Mouse (Mus musculus) lung, postnatal 0 days (tissue): ENCODE measurements around the gene Lias. TPM values are rescaled to one million over a fixed set of nuclear protein-coding genes. Genes with fewer than 3 reads are reported as not detected.
A peak's percentile ranks its signal among the peaks of the same experiment; 100 is the strongest.

Experiments
- ATAC-seq: fragments of 200-750 bp; cut with Nextera tagmentation; 2 replicates; pipeline ENCODE4 v1.8.0; 2017; ENCODE audit warnings: moderate library complexity
- DNase-seq: peaks from one replicate; pipeline ENCODE4 v3.0.0-alpha.2; 2016; ENCODE audit warnings: low spot score
- H3K27ac ChIP-seq: fragments of 300-500 bp; sonication (generic); 2 replicates; pipeline ENCODE4 v1.5.1; 2014; ENCODE audit warnings: antibody characterized with exemption, mild to moderate bottlenecking, low read length, mixed read lengths
- H3K27me3 ChIP-seq: fragments of 300-500 bp; sonication (generic); replicated peaks from 2 replicates; pipeline ENCODE4 v1.6.1; 2014; ENCODE audit warnings: low read length, mixed read lengths; ENCODE audit not compliant: insufficient read depth
- H3K36me3 ChIP-seq: fragments of 300-500 bp; sonication (generic); 2 replicates; pipeline ENCODE4 v1.6.1; 2014; ENCODE audit warnings: low read length, mixed read lengths; ENCODE audit not compliant: insufficient read depth
- H3K4me1 ChIP-seq: fragments of 300-500 bp; sonication (generic); 2 replicates; pipeline ENCODE4 v1.6.1; 2014; ENCODE audit warnings: antibody characterized with exemption, low read depth, low read length, mixed read lengths; ENCODE audit not compliant: insufficient read depth
- H3K4me2 ChIP-seq: fragments of 300-500 bp; sonication (generic); replicated peaks from 2 replicates; pipeline ENCODE4 v1.6.1; 2014; ENCODE audit warnings: low read depth, mild to moderate bottlenecking, low read length, moderate library complexity, mixed read lengths
- H3K4me3 ChIP-seq: fragments of 300-500 bp; sonication (generic); 2 replicates; pipeline ENCODE4 v1.5.1; 2014; ENCODE audit warnings: low read depth, low read length
- H3K9ac ChIP-seq: fragments of 300-500 bp; sonication (generic); replicated peaks from 2 replicates; pipeline ENCODE4 v1.6.1; 2014; ENCODE audit warnings: low read depth, mild to moderate bottlenecking
- H3K9me3 ChIP-seq: fragments of 300-500 bp; sonication (generic); 2 replicates; pipeline ENCODE4 v1.6.1; 2016; ENCODE audit warnings: low read length, mixed read lengths
- CTCF ChIP-seq: IDR thresholded peaks from 2 replicates; pipeline ENCODE4 v1.5.1; 2016; ENCODE audit warnings: antibody characterized with exemption, mild to moderate bottlenecking
- EP300 ChIP-seq: IDR thresholded peaks from 2 replicates; pipeline ENCODE4 v1.6.1; 2016; ENCODE audit warnings: antibody characterized with exemption, mild to moderate bottlenecking, control low read depth
- WGBS: fragments of 180-500 bp; shearing (Covaris S2); extraction: QIAGEN DNeasy Blood & Tissue Kit; methylation state at CpG from one replicate; pipeline ENCODE4 v1.1.7; 2014; 5-methylcytosine and 5-hydroxymethylcytosine counted together
- polyA plus RNA-seq: library from polyadenylated mRNA; unstranded; fragments of >200 nt; fragmentation: Nextera tagmentation; extraction: Ambion mirVana; gene quantifications from 2 replicates; pipeline ENCODE4 v1.2.1, GENCODE M21; 2015

The Lias gene
- polyA plus RNA-seq, 1 experiment from 2014 or later: 42.8 TPM

DNA sequence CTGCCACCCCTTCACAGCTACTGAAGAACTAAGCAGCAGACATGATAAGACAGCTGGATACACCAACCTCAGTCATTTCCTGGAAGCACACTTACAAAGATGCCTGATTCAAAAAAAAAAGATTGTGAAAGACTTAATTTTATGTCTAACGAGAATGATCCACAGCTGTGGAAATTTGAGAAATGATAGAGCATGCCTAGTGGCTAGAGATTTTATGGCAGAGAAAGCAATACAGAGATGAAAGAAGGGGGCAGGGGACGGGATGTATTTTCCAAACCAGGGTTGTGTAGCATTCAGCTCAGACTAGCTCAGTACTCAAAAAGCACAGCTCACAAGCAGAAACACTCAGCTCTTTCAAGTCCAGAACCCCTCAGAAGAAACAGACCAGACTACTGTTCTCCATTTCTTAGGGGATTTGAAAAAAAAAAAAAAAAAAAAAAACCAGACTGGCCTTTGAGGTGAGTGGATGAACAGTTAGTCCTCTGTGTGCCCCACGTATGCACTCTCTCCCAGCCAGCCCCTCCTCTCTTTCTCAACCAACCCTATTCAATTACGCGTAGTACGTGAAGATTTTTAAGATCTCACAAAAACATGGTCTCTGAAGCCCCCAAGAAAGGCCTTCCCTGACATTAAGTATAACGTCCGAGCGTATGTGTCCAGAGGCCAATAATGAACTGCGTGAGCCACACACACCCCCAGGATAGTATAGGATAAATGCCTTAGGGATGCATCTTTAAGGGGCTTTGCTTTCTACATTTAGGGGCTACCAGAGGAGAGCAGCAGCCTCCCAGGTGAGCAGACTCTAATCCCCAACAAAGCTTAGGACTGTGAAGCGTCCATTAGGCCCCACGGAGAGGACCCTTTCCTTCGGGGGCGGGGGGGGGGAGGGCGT, 43.4 kb downstream of the Lias start:
- Histone ChIP-seq H3K9ac (peak overlapping the region; percentile 65), H3K27me3 (no peaks in the 10 kb centered on the region), H3K4me3 (peak overlapping the region; percentile 77), H3K36me3 (no peaks in the 10 kb centered on the region), H3K9me3 (no peaks in the 10 kb centered on the region), H3K4me2 (peak overlapping the region; percentile 55), H3K4me1 (no peaks in the 10 kb centered on the region), H3K27ac (peak overlapping the region; percentile 76)
- peak; percentile 82 for DNase-seq
- no peak for ATAC-seq
- WGBS: 3% methylated on average over 15 of the region's 15 CpGs
- peak; percentile 38 for TF ChIP-seq CTCF
- TF ChIP-seq EP300: peak; percentile 17; the same call in 1 of the 2 replicates

DNA sequence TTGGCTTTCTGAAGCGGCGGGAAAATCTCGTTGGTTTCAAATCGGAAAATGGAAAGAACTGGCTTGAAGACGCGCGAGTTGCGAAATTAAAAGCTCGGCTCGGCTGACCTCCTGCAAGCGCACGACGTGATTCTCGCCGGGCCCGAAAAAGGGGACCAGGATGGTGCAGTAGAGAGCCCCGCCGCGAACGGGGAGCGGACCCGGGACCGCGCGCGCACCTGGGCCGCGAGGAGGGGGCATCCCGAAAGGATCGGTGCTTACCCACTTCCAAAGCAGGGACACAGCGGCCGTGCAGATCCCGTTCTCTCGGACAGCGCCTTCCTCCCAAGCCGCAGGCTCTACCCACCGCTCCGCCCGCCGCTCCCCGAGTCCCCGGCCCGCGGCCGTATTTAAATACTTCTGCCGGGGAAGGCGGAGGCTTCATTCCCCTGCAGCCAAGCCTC, 44.1 kb downstream of the Lias start:
- H3K9me3 ChIP-seq: no peaks in the 10 kb centered on the region
- H3K27ac ChIP-seq: peak overlapping the region; percentile 76
- H3K36me3 ChIP-seq: no peaks in the 10 kb centered on the region
- H3K4me3 ChIP-seq: peak overlapping the region; percentile 77
- no peaks in the 10 kb centered on the region for H3K4me1 ChIP-seq
- peak overlapping the region; percentile 65 for H3K9ac ChIP-seq
- no peak for ATAC-seq
- H3K4me2 ChIP-seq: peak overlapping the region; percentile 55
- TF ChIP-seq EP300 (no peak), CTCF (no peak)
- under 1% methylated on average over 36 of the region's 47 CpGs for WGBS
- no peaks in the 10 kb centered on the region for H3K27me3 ChIP-seq
- peak; percentile 69 for DNase-seq

DNA sequence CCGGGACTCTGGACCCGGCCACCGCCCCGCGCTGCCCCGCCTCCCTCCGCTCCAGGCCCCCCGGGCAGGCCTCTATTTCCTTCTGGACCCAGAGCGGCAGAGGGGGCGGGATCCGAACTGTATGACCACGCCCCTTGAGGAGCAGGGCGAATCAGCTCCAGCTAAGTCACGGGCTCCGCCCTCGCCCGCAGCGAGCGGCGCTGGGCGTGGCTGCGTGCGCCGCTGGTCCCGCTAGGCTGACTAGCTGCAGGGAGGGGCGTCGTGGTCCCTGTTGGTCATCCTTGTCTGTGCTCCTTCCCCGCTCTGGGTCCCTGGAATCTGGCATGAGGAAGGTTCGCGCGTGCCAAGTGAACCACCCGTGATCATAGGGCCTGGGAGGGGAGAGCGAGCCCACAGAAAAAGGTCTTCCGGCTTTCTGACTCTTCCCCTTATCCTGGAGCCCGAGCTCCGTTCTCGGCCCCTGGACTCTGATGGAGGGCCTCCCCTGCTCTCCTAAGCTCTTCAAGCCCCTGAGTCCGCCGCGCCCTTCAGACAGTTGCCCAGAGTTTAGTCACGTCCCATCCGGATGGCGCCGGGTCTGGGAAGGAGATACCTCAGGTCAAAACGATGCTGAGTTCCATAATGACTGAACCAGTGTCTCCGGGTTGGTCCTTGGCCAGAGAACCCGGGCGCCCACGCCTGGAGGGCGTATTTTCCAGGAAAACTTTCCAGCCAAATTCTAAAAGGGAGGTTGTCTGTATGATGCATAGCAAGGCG, 44.7 kb downstream of the Lias start, which contains the start of gene Ugdh:
Gene Ugdh (minus strand): TSS at position 144 of the 756 bp plus-strand sequence.
- H3K36me3 ChIP-seq: no peaks in the 10 kb centered on the region
- H3K4me3 ChIP-seq: peak within 1 kb of the TSS; percentile 77
- no peaks in the 10 kb centered on the region for H3K27me3 ChIP-seq
- WGBS: under 1% methylated on average over 48 of the region's 51 CpGs
- peak within 1 kb of the TSS; percentile 55 for H3K4me2 ChIP-seq
- no peaks in the 10 kb centered on the region for H3K4me1 ChIP-seq
- peak within 1 kb of the TSS; percentile 65 for H3K9ac ChIP-seq
- TF ChIP-seq CTCF: peak; percentile 7; the same call in 1 of the 2 replicates
- peak; percentile 24; the same call in 1 of the 2 replicates for TF ChIP-seq EP300
- DNase-seq: peak; percentile 99
- H3K27ac ChIP-seq: peak within 1 kb of the TSS; percentile 76
- peak; percentile 98 for ATAC-seq
- H3K9me3 ChIP-seq: no peaks in the 10 kb centered on the region

DNA sequence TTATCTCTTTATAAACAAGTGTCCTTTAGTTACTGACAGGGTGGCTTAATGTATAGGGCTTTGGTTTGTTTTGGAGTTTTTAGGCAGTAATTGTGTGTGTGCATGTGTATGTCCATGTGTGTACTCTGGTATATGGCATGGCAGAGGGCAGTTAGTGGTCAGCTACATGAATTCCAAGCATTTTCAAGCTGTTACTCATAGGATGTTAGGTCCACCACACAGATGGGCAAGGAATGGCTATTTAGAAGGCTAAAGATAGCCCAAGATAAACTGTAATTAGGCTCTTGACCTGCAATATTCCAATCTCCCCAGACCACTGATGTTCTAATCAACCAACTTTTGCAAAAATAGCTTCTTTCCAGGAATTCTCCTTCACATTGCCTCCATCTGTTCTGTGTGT, 46.7 kb downstream of the Lias start:
- TF ChIP-seq EP300 (no peak), CTCF (no peak)
- H3K4me2 ChIP-seq: no peak overlapping the region
- no peak for DNase-seq
- H3K27me3 ChIP-seq: no peaks in the 10 kb centered on the region
- no peak overlapping the region for H3K27ac ChIP-seq
- no peak for ATAC-seq
- H3K36me3 ChIP-seq: no peaks in the 10 kb centered on the region
- H3K9me3 ChIP-seq: no peaks in the 10 kb centered on the region
- no peak overlapping the region for H3K4me3 ChIP-seq
- H3K9ac ChIP-seq: no peak overlapping the region
- no peaks in the 10 kb centered on the region for H3K4me1 ChIP-seq

DNA sequence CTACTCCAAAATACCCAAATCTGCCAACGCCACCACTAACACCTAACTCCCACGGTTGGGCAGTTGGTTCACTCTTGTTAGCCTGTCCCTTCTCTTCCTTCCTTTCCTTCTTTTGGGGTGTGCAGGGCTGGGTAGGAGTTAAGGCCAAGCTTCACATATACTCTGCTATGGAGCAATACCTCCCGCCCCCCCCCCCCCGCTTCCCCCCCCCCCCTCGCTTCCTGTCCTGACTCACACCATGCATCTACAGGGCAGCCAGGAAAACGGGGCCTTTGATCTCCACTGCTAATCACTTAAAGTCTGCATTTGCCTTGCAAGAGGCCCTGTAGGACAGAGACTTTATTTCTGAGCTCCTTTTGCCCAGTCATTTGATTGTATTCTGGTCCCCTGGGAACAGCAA, 53.7 kb downstream of the Lias start:
- DNase-seq (peak; percentile 51), ATAC-seq (peak; percentile 70)
- H3K4me1 ChIP-seq: no peaks in the 10 kb centered on the region
- WGBS: 40% methylated on average over 2 of the region's 6 CpGs
- H3K4me3 ChIP-seq: no peak overlapping the region
- H3K27ac ChIP-seq: no peak overlapping the region
- no peaks in the 10 kb centered on the region for H3K27me3 ChIP-seq
- peaks cover 5% of the 10 kb centered on the region; the same call in 1 of the 2 replicates for H3K36me3 ChIP-seq
- TF ChIP-seq EP300 (no peak), CTCF (no peak)
- no peak overlapping the region for H3K9ac ChIP-seq
- H3K4me2 ChIP-seq: no peak overlapping the region
- no peaks in the 10 kb centered on the region for H3K9me3 ChIP-seq

DNA sequence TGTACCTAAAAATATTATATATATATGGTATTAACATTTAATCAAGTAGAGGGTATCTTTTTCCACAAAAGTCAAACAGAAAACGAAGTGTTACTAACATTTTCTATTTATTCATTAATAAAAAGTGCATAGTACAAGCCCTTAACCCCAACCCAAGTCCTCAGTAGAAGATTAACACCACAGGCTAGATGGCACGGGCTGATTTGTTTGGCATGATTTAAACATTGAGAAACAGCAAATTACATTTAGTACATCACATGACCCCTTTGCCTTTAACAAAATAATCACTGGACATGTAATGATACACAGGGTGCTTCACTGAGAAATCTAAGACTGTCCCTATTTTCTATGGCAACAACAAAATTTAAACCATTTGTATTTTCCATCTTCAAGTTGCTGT, 55.5 kb downstream of the Lias start:
- H3K4me3 ChIP-seq: no peak overlapping the region
- no peak overlapping the region for H3K4me2 ChIP-seq
- H3K9me3 ChIP-seq: no peaks in the 10 kb centered on the region
- no peak overlapping the region for H3K9ac ChIP-seq
- H3K4me1 ChIP-seq: no peaks in the 10 kb centered on the region
- H3K27me3 ChIP-seq: no peaks in the 10 kb centered on the region
- ATAC-seq (peak; percentile 37; the same call in 1 of the 2 replicates), DNase-seq (peak; percentile 11)
- peaks cover 7% of the 10 kb centered on the region; the same call in 1 of the 2 replicates for H3K36me3 ChIP-seq
- TF ChIP-seq EP300 (no peak), CTCF (no peak)
- no peak overlapping the region for H3K27ac ChIP-seq
- 61% methylated on average over 2 of the region's 2 CpGs for WGBS
